Mouse (Mus musculus): Measurements from ENCODE around the gene Farsa. TPM values are rescaled to one million over a fixed set of nuclear protein-coding genes. Genes with fewer than 3 reads are reported as not detected.
A peak's percentile ranks its signal among the peaks of the same experiment; 100 is the strongest.
"Not testable (repeated sequence)": the region's sequence is repeated elsewhere in the genome, so short reads cannot be mapped to it uniquely, and the experiment has no call there.

The Farsa gene
- total RNA-seq (2015; ENCODE audit: low replicate concordance) (6.0 and 9.6 TPM in 2 replicates), total RNA-seq (2017; ENCODE audit: low replicate concordance) (25.0 and 28.8 TPM in 2 replicates)

- ATAC-seq (replicated peaks; ENCODE audit: low FRiP score, poor library complexity, severe bottlenecking): peak; percentile 95
Measured at GRCm38 (mm10) chr8:84856864-84857441, at the start of gene Farsa. Gene Farsa, plus strand, starts transcription at chr8:84856989.

- no peak for ATAC-seq (replicated peaks; ENCODE audit: low FRiP score, poor library complexity, severe bottlenecking)
Measured at GRCm38 (mm10) chr8:84809109-84809940, 47.5 kb upstream of the Farsa start.

DNA sequence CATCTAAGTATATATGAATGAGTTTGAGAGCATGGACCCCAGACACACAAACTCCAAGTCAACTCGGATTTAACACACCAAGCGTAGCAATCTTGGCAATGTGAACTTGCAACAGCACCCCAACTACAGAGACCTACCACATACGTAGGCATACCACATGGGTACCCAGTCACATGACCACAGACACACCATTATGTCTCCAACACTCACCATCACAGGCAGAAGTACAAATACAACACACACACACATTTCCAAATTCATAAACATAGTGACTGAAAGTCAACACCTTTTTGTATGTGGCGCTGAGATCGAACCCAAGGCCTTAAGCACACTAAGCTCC, 46.9 kb upstream of the Farsa start:
- no peak for ATAC-seq (replicated peaks; ENCODE audit: low FRiP score, poor library complexity, severe bottlenecking)

- ATAC-seq (replicated peaks; ENCODE audit: low FRiP score, poor library complexity, severe bottlenecking): peak; percentile 62
Measured at GRCm38 (mm10) chr8:84810896-84811295, 45.9 kb upstream of the Farsa start.

DNA sequence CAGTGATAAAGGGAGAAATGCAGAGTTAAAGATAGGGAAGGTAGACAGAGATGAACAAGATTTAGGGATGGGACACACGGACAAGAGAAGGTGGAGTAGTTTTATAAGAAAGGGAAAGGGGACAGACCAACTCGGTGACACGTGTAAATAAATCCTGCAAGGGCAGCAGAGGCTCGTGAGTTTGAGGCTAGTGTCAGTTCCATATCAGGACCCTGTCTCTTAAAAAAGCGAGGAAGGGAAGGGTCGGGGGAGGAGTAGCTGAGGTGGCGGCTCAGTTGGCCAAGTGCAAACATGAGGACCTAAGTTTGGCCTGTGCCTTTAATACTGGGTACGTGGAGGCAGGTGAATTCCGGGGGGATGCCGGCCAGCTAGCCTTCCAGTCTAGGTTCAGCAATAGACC, 45.5 kb upstream of the Farsa start:
- no peak for ATAC-seq (replicated peaks; ENCODE audit: low FRiP score, poor library complexity, severe bottlenecking)

- ATAC-seq (replicated peaks; ENCODE audit: low FRiP score, poor library complexity, severe bottlenecking): peak; percentile 67
Measured at GRCm38 (mm10) chr8:84813059-84813458, 43.7 kb upstream of the Farsa start.

DNA sequence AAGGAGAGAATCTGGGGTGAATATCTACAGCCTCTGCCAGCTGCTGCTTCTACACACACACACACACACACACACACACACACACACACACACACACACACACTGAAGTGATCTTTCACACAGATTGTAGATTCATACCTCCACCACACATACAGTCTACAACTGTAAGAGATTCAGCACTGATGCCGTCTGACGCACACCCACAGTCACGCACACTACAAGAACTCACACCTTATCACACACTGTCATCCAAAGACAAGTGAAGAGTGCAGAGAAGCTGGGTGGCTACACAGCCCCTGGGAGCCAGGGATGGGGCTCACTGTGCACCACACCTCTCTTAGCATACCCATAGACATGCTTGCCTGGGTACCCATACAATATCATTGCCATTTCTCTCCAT, 43.0 kb upstream of the Farsa start:
- no peak for ATAC-seq (replicated peaks; ENCODE audit: low FRiP score, poor library complexity, severe bottlenecking)

GRCm38 (mm10) chr8:84814240-84814554, 42.6 kb upstream of the Farsa start:
- no peak for ATAC-seq (replicated peaks; ENCODE audit: low FRiP score, poor library complexity, severe bottlenecking)

- ATAC-seq (replicated peaks; ENCODE audit: low FRiP score, poor library complexity, severe bottlenecking): peak; percentile 7
Measured at GRCm38 (mm10) chr8:84814555-84815441, 42.0 kb upstream of the Farsa start.

GRCm38 (mm10) chr8:84815547-84815946, 41.2 kb upstream of the Farsa start:
- peak; percentile 87 for ATAC-seq (replicated peaks; ENCODE audit: low FRiP score, poor library complexity, severe bottlenecking)

DNA sequence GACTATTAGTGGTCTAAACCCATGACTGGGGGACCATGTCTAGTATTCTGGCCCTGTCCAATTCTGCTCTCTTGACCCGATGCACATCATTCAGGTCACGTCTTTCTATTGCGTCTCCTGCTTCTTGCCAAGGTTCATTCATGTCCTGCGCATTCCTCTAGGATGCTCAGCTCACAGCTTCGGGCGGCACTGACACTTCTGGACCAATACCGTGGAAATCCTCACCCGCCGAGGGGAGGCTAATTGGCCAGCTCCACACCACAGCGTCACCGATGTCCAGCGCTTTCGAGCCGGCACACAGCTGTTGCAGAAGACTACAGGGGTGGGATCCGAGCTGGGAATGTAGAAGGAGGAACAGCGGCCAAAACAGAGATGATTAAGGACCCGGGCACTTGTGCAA, 40.7 kb upstream of the Farsa start:
- ATAC-seq (replicated peaks; ENCODE audit: low FRiP score, poor library complexity, severe bottlenecking): no peak

DNA sequence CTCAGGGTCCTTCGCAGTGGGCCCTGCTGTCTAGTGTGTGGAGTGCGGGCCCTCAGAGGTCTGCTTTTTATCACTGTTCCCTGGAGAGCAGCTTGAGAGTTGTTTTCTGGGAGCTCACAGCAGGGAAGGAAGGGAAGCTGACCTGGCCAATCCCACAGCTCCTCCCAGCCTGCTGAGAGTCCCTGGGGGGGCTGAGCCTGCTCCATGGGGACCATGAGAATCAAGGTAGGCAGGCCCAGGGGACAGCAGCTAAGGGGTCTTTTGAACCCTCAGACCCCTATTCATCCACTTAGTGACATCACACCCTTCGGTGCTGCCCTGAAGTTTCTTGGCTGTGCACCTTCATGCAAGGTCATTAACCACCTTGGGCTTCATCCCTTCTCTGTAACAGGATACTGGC, 34.1 kb upstream of the Farsa start, which contains the start of gene Dand5:
Gene Dand5, minus strand, starts transcription at position 101 of the 400 bp plus-strand sequence.
- ATAC-seq (replicated peaks; ENCODE audit: low FRiP score, poor library complexity, severe bottlenecking): no peak

- peak; percentile 96 for ATAC-seq (replicated peaks; ENCODE audit: low FRiP score, poor library complexity, severe bottlenecking)
Measured at GRCm38 (mm10) chr8:84823653-84824052, 33.1 kb upstream of the Farsa start.

DNA sequence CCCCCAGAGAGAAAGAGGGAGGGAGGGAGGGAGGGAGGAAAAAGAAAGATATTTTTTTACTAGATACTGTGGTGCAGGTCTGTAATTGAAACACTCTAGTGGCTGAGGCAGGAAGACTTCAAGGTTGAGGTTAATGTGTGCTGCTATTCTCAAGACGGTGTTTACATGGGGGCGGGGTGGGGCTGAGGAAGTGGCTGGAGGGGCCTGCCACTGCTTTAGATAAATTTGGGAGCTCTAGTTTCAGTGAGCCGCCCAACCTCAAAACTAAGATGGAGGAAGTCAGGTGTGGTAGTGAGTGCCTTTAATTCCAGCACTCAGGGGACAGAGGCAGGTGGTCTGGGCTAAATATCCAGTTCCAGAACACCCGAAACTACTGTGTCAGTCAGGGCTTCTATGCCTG, 31.2 kb upstream of the Farsa start:
- no peak for ATAC-seq (replicated peaks; ENCODE audit: low FRiP score, poor library complexity, severe bottlenecking)

- ATAC-seq (replicated peaks; ENCODE audit: low FRiP score, poor library complexity, severe bottlenecking): not testable (repeated sequence)
Measured at GRCm38 (mm10) chr8:84826518-84826917, 30.3 kb upstream of the Farsa start.

GRCm38 (mm10) chr8:84831490-84831889, 25.3 kb upstream of the Farsa start, which contains the start of gene Gadd45gip1:
Gene Gadd45gip1, plus strand, starts transcription at chr8:84831522.
- peak; percentile 71 for ATAC-seq (replicated peaks; ENCODE audit: low FRiP score, poor library complexity, severe bottlenecking)

- peak; percentile 72 for ATAC-seq (replicated peaks; ENCODE audit: low FRiP score, poor library complexity, severe bottlenecking)
Measured at GRCm38 (mm10) chr8:84832034-84832717, 24.6 kb upstream of the Farsa start.

DNA sequence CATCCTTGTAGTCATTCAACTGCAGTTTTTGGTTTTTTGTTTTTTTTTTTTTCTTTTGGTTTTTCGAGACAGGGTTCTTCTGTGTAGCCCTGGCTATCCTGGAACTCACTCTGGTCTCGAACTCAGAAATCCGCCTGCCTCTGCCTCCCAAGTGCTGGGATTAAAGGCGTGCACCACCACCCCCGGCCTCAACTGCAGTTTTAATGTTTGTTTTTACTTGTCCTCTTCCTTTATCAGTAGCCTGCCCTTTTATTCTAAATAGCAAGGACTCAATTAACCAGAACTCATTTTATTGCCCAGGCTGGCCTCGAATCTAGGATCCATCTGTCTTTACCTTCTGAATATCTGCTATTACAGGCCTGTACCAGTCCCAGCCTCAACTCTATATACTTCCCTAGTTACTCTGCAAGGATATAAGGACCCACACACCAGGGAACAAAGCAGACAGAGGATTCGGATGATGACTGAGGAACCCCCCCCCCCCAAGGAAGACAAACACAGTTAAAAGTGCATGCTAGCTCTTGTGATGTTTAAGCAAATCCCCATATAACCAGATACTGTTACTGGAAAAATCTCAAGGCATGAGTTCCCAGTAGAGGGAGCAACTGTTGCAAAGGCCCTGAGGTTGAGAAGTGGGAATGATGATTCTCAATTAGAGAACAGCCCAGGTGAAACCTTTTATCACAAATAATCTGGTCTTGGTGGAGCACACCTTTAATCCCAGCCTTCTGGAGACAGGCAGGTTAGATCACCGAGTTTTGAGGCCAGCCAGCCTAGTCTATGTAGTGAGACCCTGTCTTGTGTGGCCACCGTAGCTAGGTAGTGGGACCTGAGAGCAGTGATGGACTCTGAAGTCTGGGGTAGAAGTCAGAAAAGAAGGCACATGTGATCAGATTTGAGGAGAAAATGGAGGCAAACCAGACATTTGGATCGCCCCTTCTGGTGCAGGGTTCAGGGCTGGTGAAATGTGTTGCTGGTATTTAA, 23.7 kb upstream of the Farsa start:
- ATAC-seq (replicated peaks; ENCODE audit: low FRiP score, poor library complexity, severe bottlenecking): peak; percentile 15; the same call in 1 of the 2 replicates
